Mouse (Mus musculus) myocyte (in vitro differentiated cells): ENCODE measurements around the gene Bfsp2.

Source experiments
- POLR2A ChIP-seq: IDR thresholded peaks from one replicate; pipeline ENCODE4 v1.6.1; 2011; ENCODE audit warnings: low read depth, mild to moderate bottlenecking, control low read depth, moderate library complexity; ENCODE audit not compliant: insufficient read length
- POLR2AphosphoS2 ChIP-seq: IDR thresholded peaks from one replicate; pipeline ENCODE4 v1.6.1; 2011; ENCODE audit warnings: low read depth, control low read depth; ENCODE audit not compliant: insufficient read length
- USF1 ChIP-seq: IDR thresholded peaks from one replicate; pipeline ENCODE4 v1.6.1; 2011; ENCODE audit warnings: low read depth, mild to moderate bottlenecking, control low read depth, moderate library complexity

DNA sequence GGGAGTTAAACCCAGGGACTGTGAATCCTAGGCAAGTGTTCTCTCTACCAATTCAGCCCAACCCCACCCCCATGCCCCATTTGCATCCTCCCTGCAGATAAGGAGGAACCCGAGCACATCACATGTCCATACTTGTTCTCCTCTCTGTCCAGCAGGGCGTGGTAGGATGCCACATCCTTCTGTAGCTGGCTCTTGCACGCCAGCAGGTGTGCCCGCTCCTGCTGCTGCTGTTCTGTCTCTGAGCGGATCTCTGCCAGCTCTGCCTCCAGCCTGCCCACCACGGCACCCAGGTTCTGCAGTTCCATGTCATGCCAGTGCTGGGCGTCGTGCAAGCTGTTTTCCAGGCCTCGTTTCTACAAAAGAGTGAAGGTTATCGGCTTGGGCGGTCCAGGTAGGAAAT, 53.8 kb downstream of the Bfsp2 start:
- TF ChIP-seq USF1 = peak; percentile 5
- no peak for TF ChIP-seq POLR2AphosphoS2
- no peak for TF ChIP-seq POLR2A
